Mouse (Mus musculus): ENCODE results near the gene 2510009E07Rik. TPM values are rescaled to one million over a fixed set of nuclear protein-coding genes. Genes with fewer than 3 reads are reported as not detected.

2510009E07Rik gene
- total and polyA plus RNA-seq, 2 experiments, result 3.7 to 6.9 TPM

GRCm38 (mm10) chr16:21644574-21644973 lies 49.9 kb downstream of the 2510009E07Rik start:
- H3K9ac ChIP-seq (ENCODE audit: low read depth, low read length), result no peak overlapping the region
- 66% methylated on average over 3 of the region's 3 CpGs for WGBS
- H3K4me1 ChIP-seq (ENCODE audit: control insufficient read depth, insufficient read depth, low read length), result peaks cover 20% of the 10 kb centered on the region
- H3K4me3 ChIP-seq (ENCODE audit: insufficient read depth, low read depth, low read length), result no peak overlapping the region
- H3K27me3 ChIP-seq (ENCODE audit: control insufficient read depth, insufficient read depth, low read length), result no peaks in the 10 kb centered on the region
- DNase-seq (ENCODE audit: extremely low read depth, low read depth, low spot score), result no peak
- H3K27ac ChIP-seq (replicated peaks; ENCODE audit: insufficient read depth, low read depth, low read length), result no peak overlapping the region
- H3K79me2 ChIP-seq (ENCODE audit: control insufficient read depth, insufficient read depth, low read length), result no peaks in the 10 kb centered on the region
- H3K36me3 ChIP-seq (ENCODE audit: control insufficient read depth, insufficient read depth, low read length), result no peaks in the 10 kb centered on the region
- no peak for TF ChIP-seq POLR2A (IDR thresholded peaks at IDR 0.05; ENCODE audit: extremely low read depth, insufficient read depth, low read length)

DNA sequence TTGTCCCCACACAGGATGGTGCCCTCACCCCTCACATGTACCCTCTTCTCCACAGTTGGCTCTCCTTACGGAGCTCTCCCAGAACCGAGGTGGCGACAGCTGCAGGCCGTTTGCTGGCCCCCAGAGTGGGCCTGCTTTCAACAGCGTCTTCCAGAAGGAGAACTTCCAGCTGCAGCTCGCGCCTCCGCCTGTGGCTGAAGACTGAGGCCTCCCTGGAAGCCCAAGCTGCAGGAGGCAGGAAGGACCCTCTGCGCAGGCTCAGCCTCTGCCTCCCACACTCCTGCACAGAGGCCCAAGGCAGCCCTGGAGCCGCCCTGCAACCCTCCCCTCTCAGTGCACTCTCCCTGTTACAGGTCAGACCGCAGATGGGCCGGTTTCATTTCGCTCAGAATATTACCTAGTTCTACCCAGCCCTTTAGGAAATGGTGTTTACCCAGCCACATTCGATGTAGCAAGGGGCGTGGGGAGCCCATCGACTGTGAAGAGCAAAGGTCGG lies 50.4 kb downstream of the 2510009E07Rik start:
- 32% methylated on average over 17 of the region's 17 CpGs for WGBS
- Histone ChIP-seq H3K36me3 (ENCODE audit: control insufficient read depth, insufficient read depth, low read length) (no peaks in the 10 kb centered on the region), H3K27ac (replicated peaks; ENCODE audit: insufficient read depth, low read depth, low read length) (no peak overlapping the region), H3K9ac (ENCODE audit: low read depth, low read length) (peak overlapping the region; percentile 52), H3K4me3 (ENCODE audit: insufficient read depth, low read depth, low read length) (peak overlapping the region; percentile 11; the same call in 1 of the 2 replicates), H3K79me2 (ENCODE audit: control insufficient read depth, insufficient read depth, low read length) (no peaks in the 10 kb centered on the region), H3K27me3 (ENCODE audit: control insufficient read depth, insufficient read depth, low read length) (no peaks in the 10 kb centered on the region), H3K4me1 (ENCODE audit: control insufficient read depth, insufficient read depth, low read length) (peaks cover 20% of the 10 kb centered on the region)
- peak; percentile 37 for DNase-seq (ENCODE audit: extremely low read depth, low read depth, low spot score)
- TF ChIP-seq CTCF (IDR thresholded peaks at IDR 0.05; ENCODE audit: low read depth, low read length) (no peak), POLR2A (IDR thresholded peaks at IDR 0.05; ENCODE audit: extremely low read depth, insufficient read depth, low read length) (no peak)

DNA sequence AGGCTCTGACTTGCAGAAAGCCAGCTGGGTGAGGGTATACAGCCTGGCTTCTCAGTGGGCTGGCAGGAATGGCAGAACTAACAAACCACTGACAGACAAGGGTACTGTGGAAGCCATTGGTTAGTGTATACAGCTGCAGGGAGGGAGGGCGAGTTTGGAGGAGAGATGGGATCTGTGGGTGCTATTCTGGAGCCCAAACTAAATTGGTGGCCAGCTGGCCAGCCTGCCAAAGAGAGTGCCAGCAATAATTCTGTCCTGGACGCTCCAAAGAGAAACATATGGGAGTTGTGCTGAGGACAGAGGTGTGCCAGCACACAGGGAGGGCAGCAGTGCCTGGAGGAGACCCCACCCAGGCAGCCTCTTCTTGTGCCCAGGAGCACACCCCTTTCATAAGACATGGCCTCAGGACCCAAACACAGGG lies 50.8 kb downstream of the 2510009E07Rik start:
- 66% methylated on average over 2 of the region's 2 CpGs for WGBS
- no peaks in the 10 kb centered on the region for H3K36me3 ChIP-seq (ENCODE audit: control insufficient read depth, insufficient read depth, low read length)
- H3K4me1 ChIP-seq (ENCODE audit: control insufficient read depth, insufficient read depth, low read length), result peaks cover 20% of the 10 kb centered on the region
- TF ChIP-seq CTCF (IDR thresholded peaks at IDR 0.05; ENCODE audit: low read depth, low read length), result no peak
- no peak for TF ChIP-seq POLR2A (IDR thresholded peaks at IDR 0.05; ENCODE audit: extremely low read depth, insufficient read depth, low read length)
- H3K27me3 ChIP-seq (ENCODE audit: control insufficient read depth, insufficient read depth, low read length), result no peaks in the 10 kb centered on the region
- H3K4me3 ChIP-seq (ENCODE audit: insufficient read depth, low read depth, low read length), result no peak overlapping the region
- no peaks in the 10 kb centered on the region for H3K79me2 ChIP-seq (ENCODE audit: control insufficient read depth, insufficient read depth, low read length)
- no peak overlapping the region for H3K9ac ChIP-seq (ENCODE audit: low read depth, low read length)
- H3K27ac ChIP-seq (replicated peaks; ENCODE audit: insufficient read depth, low read depth, low read length), result no peak overlapping the region
- DNase-seq (ENCODE audit: extremely low read depth, low read depth, low spot score), result no peak

- DNase-seq (ENCODE audit: extremely low read depth, low read depth, low spot score), result no peak
- Histone ChIP-seq H3K4me1 (ENCODE audit: control insufficient read depth, insufficient read depth, low read length) (peaks cover 20% of the 10 kb centered on the region), H3K27ac (replicated peaks; ENCODE audit: insufficient read depth, low read depth, low read length) (peak overlapping the region; percentile 63), H3K79me2 (ENCODE audit: control insufficient read depth, insufficient read depth, low read length) (no peaks in the 10 kb centered on the region), H3K4me3 (ENCODE audit: insufficient read depth, low read depth, low read length) (no peak overlapping the region), H3K9ac (ENCODE audit: low read depth, low read length) (no peak overlapping the region), H3K36me3 (ENCODE audit: control insufficient read depth, insufficient read depth, low read length) (no peaks in the 10 kb centered on the region), H3K27me3 (ENCODE audit: control insufficient read depth, insufficient read depth, low read length) (no peaks in the 10 kb centered on the region)
- WGBS, result 87% methylated on average over 5 of the region's 5 CpGs
- TF ChIP-seq CTCF (IDR thresholded peaks at IDR 0.05; ENCODE audit: low read depth, low read length), result no peak
- TF ChIP-seq POLR2A (IDR thresholded peaks at IDR 0.05; ENCODE audit: extremely low read depth, insufficient read depth, low read length), result no peak
Observed at GRCm38 (mm10) chr16:21642906-21643305, 51.6 kb downstream of the 2510009E07Rik start.

DNA sequence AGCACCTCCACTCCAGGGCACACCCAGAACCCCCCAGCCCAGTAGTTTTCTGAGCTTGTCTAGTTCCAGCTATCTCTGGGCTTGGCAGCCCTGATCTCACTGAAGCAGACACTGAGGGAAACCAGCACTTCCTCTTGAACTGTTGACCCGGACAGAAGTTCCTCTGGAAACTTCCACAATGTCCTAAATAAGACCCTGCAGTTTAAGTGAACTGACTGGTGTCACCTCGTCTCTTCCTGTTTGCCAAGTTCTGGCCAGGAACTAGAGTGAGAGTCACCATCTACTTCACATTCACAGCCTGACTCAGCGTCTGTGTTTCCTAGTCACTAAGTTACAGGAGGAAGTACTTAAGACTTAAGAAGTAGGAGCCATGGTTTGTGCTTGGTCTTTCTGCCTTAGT lies 52.5 kb downstream of the 2510009E07Rik start:
- no peaks in the 10 kb centered on the region for H3K27me3 ChIP-seq (ENCODE audit: control insufficient read depth, insufficient read depth, low read length)

GRCm38 (mm10) chr16:21640766-21641499 lies 53.5 kb downstream of the 2510009E07Rik start:
- H3K79me2 ChIP-seq (ENCODE audit: control insufficient read depth, insufficient read depth, low read length), result no peaks in the 10 kb centered on the region
- H3K27ac ChIP-seq (replicated peaks; ENCODE audit: insufficient read depth, low read depth, low read length), result peak overlapping the region; percentile 72
- H3K27me3 ChIP-seq (ENCODE audit: control insufficient read depth, insufficient read depth, low read length), result no peaks in the 10 kb centered on the region
- TF ChIP-seq CTCF (IDR thresholded peaks at IDR 0.05; ENCODE audit: low read depth, low read length), result no peak
- no peak for TF ChIP-seq POLR2A (IDR thresholded peaks at IDR 0.05; ENCODE audit: extremely low read depth, insufficient read depth, low read length)
- DNase-seq (ENCODE audit: extremely low read depth, low read depth, low spot score), result peak; percentile 22
- H3K4me3 ChIP-seq (ENCODE audit: insufficient read depth, low read depth, low read length), result no peak overlapping the region
- H3K4me1 ChIP-seq (ENCODE audit: control insufficient read depth, insufficient read depth, low read length), result peaks cover 20% of the 10 kb centered on the region
- no peak overlapping the region for H3K9ac ChIP-seq (ENCODE audit: low read depth, low read length)
- no peaks in the 10 kb centered on the region for H3K36me3 ChIP-seq (ENCODE audit: control insufficient read depth, insufficient read depth, low read length)
- 69% methylated on average over 7 of the region's 7 CpGs for WGBS

More for the DNA sequence above, 52.5 kb downstream of the 2510009E07Rik start:
- no peak for TF ChIP-seq CTCF (IDR thresholded peaks at IDR 0.05; ENCODE audit: low read depth, low read length)
- TF ChIP-seq POLR2A (IDR thresholded peaks at IDR 0.05; ENCODE audit: extremely low read depth, insufficient read depth, low read length), result no peak
- H3K27ac ChIP-seq (replicated peaks; ENCODE audit: insufficient read depth, low read depth, low read length), result peak overlapping the region; percentile 72
- no peaks in the 10 kb centered on the region for H3K79me2 ChIP-seq (ENCODE audit: control insufficient read depth, insufficient read depth, low read length)
- H3K36me3 ChIP-seq (ENCODE audit: control insufficient read depth, insufficient read depth, low read length), result no peaks in the 10 kb centered on the region
- no peak overlapping the region for H3K9ac ChIP-seq (ENCODE audit: low read depth, low read length)
- DNase-seq (ENCODE audit: extremely low read depth, low read depth, low spot score), result peak; percentile 73
- 67% methylated on average over 3 of the region's 3 CpGs for WGBS
- peaks cover 20% of the 10 kb centered on the region for H3K4me1 ChIP-seq (ENCODE audit: control insufficient read depth, insufficient read depth, low read length)
- no peak overlapping the region for H3K4me3 ChIP-seq (ENCODE audit: insufficient read depth, low read depth, low read length)
